Mouse (Mus musculus) left cerebral cortex, adult 9 months (tissue): ENCODE data around the gene Inpp5k.
A peak's percentile ranks its signal among the peaks of the same experiment; 100 is the strongest.
"Not testable (repeated sequence)": the region's sequence is repeated elsewhere in the genome, so short reads cannot be mapped to it uniquely, and the experiment has no call there.

Experiments
- DNase-seq, 2 experiments: peaks; one replicate each; pipeline ENCODE4 v3.0.0; 2022; ENCODE audit warnings: low spot score in 2 of 2

The Inpp5k gene

GRCm38 (mm10) chr11:75630645-75631229, at the start of gene Inpp5k:
Inpp5k (plus strand) TSS chr11:75630988.
- peak; percentile 96 to 98 for DNase-seq

GRCm38 (mm10) chr11:75581495-75582149, 49.2 kb upstream of the Inpp5k start:
- DNase-seq, result no peak

DNA sequence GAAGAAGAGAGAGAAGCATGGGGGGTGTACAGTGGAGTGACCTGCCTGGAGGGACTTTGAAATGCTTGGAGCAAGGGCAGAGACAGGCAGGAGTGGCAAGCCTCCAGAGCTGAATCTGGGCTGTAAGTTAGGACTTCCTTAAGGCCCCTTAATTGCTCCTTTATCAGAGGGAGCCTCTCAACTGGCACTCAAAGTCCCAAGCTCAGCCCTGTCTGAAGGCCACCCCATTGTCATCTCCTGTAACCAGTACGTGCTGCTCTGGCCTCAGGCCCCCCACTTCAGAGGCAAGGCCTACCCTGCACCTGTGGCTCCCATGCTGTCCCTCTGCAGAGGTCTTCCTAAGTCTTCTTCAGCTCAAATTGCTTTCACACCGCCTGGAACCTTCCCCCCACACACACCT, 47.3 kb upstream of the Inpp5k start:
- no peak for DNase-seq

- no peak for DNase-seq
These were observed 45.7 kb upstream of the Inpp5k start for GRCm38 (mm10) chr11:75585061-75585460.

GRCm38 (mm10) chr11:75585978-75586377, 44.8 kb upstream of the Inpp5k start:
- no peak for DNase-seq

DNA sequence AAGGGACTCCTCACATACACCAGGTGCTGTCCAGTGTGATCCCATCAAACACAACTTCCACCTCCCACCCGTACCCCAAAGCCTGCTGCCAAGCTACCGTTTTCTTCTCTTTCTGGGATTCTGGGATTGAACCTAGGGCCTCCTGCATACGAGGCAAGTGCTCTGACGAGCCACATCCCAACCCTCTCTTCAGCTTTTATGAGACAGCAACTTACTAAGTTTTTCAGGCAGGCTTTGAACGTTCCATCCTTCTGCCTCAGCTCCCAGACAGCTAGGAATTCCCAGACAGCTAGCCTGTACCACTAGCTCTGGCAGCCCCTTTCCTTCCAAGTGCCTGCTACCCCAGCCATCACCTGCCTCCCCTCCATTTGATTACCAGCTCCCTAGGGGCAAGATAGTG, 43.8 kb upstream of the Inpp5k start:
- DNase-seq, result no peak

DNA sequence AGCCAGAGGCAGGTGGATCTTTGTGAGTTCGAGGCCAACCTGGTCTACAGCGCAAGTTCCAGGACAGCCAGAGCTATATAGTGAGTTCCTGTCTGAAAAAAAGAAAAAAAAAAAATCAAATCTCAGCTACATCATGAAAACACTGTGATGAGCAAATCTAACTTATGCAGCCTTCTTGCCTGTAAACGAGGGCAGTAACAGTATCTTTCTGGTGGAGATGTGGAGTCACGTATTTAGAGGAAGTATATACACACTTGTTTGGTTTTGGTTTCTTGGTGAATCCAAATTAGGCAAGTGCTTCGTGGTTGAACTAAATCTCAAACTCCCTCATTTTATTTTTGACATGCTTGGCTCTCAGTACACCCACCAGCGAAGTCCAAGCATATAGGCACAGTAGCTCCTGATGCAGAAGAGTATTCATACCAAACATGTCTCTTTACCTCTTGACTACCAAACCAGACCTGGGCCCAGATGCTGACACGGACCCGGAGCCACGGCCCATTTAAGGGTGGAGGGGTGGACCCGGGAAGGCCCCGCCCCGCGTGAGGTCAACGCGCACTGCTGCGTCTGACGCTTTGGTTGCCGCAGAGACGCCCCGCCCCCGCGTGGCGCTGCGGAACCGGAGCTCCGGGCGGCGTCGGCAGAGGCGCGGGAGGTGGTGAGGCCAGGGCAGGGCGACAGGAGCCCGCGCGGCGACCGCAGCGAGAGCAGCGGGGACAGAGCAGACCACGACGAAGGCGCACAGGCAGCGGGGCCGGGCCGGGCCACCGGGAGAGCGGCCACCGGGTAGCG, 43.1 kb upstream of the Inpp5k start, which contains the start of gene Pitpna:
TSS of gene Pitpna (plus strand) at position 605 of the 792 bp plus-strand sequence.
- peak; percentile 88 to 95 for DNase-seq

DNA sequence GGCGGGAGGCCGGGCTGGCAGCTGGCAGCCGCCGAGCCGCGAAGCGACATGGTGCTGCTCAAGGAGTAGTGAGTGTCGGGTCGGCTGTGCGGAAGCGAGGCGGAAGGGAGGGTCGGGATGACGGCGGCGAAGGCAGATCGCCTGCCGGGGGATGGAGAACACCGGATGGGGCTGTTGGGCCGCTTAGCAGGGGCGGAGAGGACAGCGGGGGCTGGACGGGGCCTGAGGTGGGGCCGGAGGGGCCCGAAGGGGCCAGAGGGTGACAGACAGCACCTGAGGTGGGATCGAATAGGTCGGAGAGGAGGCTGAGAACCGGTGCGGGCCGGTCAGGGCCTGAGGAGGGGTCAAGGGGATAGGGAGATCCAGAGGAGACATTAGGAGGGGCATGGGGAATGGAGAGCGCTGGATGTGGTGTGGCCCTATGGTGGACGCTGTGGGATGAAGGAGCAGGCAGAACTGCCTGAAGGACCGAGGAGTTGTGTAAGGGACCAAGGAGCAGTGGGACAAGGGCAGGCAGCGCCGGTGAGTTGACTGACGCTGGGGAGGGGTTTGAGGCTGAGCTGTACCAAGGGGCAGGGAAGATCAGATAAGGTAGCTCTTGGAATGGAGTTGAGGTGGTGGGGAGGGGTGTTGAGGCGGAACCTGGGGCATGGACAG, 42.4 kb upstream of the Inpp5k start:
- no peak for DNase-seq

- DNase-seq, result no peak
These were observed 38.2 kb upstream of the Inpp5k start for GRCm38 (mm10) chr11:75592612-75593011.

DNA sequence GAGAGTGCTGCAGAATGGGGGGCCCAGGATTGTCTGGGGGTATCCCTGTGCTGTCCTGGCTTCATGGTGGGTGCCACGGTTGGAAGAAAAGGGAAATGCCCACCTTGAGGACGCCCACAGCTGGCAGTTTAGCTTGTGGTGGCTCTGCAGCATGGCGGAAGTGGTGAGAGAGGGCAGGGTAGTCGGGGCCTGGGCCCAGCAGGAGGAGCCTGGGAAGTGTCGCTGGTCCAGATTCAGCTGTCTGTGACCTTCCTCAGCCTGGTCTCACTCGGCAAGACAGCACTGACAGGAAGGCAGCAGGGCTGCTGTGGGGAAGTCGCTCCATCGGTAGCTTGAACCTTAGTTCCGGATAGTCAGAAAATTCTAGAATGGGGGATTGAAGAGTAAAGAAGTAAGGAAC, 36.4 kb upstream of the Inpp5k start:
- DNase-seq, result no peak

- no peak for DNase-seq
These were observed 35.4 kb upstream of the Inpp5k start for GRCm38 (mm10) chr11:75595404-75595803.

DNA sequence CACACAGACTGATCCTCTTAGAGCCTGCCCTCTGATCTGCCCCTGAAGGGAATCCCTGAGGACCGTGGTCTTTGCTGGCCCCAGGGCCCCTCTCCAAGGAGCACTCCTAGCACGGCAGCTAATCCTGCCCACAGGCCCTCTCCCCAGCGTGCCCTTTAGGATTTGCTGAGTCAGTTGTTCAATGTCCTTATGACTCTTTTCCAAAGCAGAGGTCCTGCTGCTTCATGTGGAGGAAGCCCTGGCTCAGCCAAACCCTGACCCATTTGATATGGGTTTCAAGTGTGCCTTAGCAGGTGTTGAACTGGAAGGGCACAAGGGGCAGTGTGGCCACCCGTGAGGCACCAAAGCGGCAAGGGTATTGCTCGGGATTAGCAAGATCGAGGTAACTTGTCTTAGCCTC, 35.0 kb upstream of the Inpp5k start:
- no peak for DNase-seq

DNA sequence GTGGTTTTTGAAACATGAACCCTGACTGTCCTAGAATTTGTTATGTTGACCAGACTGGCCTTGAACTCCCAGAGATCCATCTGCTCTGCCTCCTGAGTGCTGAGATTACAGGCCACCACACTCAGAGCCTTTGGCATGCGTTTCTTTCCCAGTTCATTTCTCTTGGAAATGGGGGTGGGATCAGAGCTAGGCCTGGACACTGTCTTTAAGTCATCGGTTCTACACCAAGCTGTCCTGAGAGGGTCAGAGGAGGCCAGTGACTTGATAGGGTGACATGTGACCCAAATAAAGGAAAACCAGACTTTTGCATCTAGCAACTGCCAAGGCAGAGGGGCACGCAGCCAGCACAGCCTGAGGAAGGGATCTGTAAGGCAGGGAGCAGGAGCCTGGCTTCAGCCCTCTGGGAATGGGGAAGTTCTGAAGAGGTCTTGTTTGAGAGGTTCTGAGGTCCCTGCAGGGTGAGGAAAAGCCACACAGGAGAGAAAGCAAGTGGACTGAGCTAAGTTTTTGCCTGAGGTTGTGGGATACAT, 34.0 kb upstream of the Inpp5k start:
- no peak for DNase-seq

- no peak for DNase-seq
These were observed 32.8 kb upstream of the Inpp5k start for GRCm38 (mm10) chr11:75598004-75598403.

- not testable (repeated sequence) for DNase-seq
These were observed 31.0 kb upstream of the Inpp5k start for GRCm38 (mm10) chr11:75599802-75600201.

- no peak for DNase-seq
These were observed 26.0 kb upstream of the Inpp5k start for GRCm38 (mm10) chr11:75604826-75605225.

DNA sequence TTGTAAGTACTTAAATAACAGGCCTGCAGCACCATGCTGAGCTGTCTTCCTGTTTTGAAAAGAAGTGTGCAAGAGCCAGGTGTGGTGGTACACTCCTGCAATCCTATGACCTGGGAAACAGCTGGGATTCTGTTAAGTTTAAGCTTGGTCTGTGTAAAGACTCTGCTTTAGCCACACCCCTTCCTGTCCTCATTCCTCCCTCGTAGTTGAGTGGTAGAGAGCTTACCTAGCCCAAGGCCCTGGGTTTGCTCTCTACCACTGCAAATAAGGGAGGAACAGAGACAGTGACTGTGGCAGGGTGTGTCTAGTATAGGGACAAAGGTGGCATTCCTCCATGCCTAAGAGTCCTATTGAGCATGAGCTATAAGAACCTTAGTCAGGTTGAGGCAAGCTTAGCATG, 25.5 kb upstream of the Inpp5k start:
- no peak for DNase-seq

DNA sequence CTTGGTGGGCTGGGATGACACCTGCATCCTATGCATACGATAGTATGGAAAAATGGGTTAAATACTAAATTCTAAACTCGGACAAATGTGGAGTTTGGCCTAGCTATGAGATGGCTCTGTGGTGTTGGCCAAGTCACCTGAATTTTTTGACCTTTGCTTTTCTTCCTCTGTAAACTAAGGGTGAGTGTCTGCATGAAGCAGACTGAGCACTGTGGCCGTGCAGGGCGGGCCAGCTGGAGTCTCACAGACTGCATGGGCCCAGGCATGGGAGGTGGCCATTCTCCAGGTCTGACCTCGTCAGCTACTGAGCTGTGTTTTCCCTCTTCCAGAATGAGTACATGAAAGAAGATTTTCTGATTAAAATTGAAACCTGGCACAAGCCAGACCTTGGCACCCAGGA, 22.0 kb upstream of the Inpp5k start:
- DNase-seq, result no peak

DNA sequence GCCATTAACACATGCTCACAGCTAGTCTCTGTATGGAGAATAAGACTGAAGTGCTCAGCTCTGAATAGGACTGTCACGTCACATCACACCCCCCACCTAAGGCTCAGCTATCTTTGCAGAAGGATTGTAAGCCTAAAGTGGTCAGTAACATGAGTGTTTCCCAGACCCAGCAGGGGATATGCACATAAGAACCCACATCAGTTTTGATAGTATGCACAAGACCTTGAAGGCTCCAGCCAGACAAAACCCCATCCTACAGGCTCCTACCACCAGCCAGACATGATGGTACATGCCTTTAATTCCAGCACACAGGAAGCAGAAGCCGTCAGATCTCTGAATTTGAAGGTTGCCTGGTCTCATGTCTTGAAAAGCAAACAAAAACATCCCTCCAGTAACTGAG, 20.8 kb upstream of the Inpp5k start:
- no peak for DNase-seq

DNA sequence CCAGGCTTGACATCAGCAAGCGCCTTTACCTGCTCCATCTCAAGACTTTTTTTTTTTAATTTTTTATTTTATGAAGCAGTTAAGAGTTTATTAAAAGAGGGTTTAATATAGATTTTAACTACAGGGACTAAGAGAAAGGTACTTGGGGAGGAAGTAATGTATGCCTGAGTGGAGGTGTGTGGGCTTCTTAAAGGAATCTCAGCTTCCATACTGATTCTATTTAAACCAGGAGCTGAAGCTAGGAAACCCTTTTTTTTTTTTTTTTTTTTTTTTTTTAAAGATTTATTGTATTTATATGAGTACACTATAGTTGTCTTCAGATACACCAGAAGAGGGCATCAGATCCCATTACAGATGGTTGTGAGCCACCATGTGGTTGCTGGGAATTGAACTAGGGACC, 16.0 kb upstream of the Inpp5k start:
- DNase-seq, result no peak

GRCm38 (mm10) chr11:75615556-75615955, 15.2 kb upstream of the Inpp5k start:
- DNase-seq, result no peak

GRCm38 (mm10) chr11:75619133-75619532, 11.7 kb upstream of the Inpp5k start:
- no peak for DNase-seq
